Comparison of ENCODE assay signal across 16 mouse cellular contexts in the genomic region with DNA sequence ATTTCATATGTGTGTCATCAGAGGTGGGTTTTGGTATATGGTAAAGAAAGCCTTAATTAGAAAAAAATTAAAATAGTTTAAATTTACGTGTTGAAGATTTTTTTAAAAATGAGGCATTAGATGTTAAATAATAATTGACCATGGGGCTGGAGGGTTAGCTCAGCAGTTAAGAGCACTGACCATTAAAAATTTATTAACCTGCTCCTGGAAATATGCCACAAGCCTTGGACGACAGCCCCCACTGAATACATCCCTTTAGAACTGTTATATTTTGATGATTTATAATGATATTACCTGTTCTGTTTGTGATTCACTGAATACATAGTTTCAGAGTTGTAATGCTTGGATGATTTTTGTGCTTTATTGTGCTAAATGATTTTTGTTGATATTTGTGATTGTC. TPM values are rescaled to one million over a fixed set of nuclear protein-coding genes. Genes with fewer than 3 reads are reported as not detected.
"Had no signal": no experiment of that assay in that cellular context is flagged by ENCODE, and none has a peak within 500 bp of the region (broad histone marks: within the 10 kb centered on the region; RNA-seq: fewer than 3 reads in every experiment).

No protein-coding gene starts in this region.

RNA-seq across cellular contexts. Expression of a gene that starts 30.7 kb away (rescaled TPM):
- polyA plus RNA-seq: heart, embryonic 11.5 days; heart, embryonic 12.5 days; heart, embryonic 13.5 days; heart, embryonic 14.5 days; heart, embryonic 15.5 days; heart, embryonic 16.5 days; heart, postnatal 0 days; hindbrain, embryonic 11.5 days; hindbrain, embryonic 13.5 days; hindbrain, embryonic 14.5 days; hindbrain, embryonic 16.5 days; inflammation-experienced regulatory T-cells, adult 6 months; intestine, embryonic 14.5 days; intestine, embryonic 15.5 days; intestine, postnatal 0 days; large intestine, adult 2 months had no signal
